Mouse (Mus musculus) erythroblast, embryonic 14.5 days (primary cell): Measurements from ENCODE around the gene Setd1a. TPM values are rescaled to one million over a fixed set of nuclear protein-coding genes. Genes with fewer than 3 reads are reported as not detected.
"Not testable (repeated sequence)": the region's sequence is repeated elsewhere in the genome, so short reads cannot be mapped to it uniquely, and the experiment has no call there.

Source experiments
- H3K27me3 ChIP-seq: 2 replicates; pipeline ENCODE4 v1.6.1; 2012; ENCODE audit warnings: inconsistent platforms; ENCODE audit not compliant: control insufficient read depth
- H3K36me3 ChIP-seq: 2 replicates; pipeline ENCODE4 v1.6.1; 2012; ENCODE audit warnings: mild to moderate bottlenecking, inconsistent platforms; ENCODE audit not compliant: control insufficient read depth
- H3K4me1 ChIP-seq: 2 replicates; pipeline ENCODE4 v1.6.1; 2012; ENCODE audit warnings: inconsistent platforms; ENCODE audit not compliant: control insufficient read depth
- H3K4me3 ChIP-seq: replicated peaks from 2 replicates; pipeline ENCODE3; 2012; ENCODE audit warnings: moderate library complexity, mild to moderate bottlenecking, inconsistent platforms
- H3K9me3 ChIP-seq: 2 replicates; pipeline ENCODE4 v1.6.1; 2012; ENCODE audit warnings: low read length, inconsistent platforms, mixed read lengths; ENCODE audit not compliant: control insufficient read depth
- GATA1 ChIP-seq: IDR thresholded peaks from 2 replicates; pipeline ENCODE4 v1.6.1; 2012; ENCODE audit warnings: low read length, inconsistent platforms, mixed read lengths
- TAL1 ChIP-seq: IDR thresholded peaks from 3 replicates; pipeline ENCODE4 v1.6.1; 2012; ENCODE audit warnings: low read length, inconsistent platforms, mixed read lengths
- polyA plus RNA-seq: library from polyadenylated mRNA; stranded (reverse); fragments of >175 nt; gene quantifications from 2 replicates; pipeline ENCODE4 v1.2.3, GENCODE M21; 2012

Gene Setd1a
- polyA plus RNA-seq, result 4.7 and 6.0 TPM in 2 replicates

DNA sequence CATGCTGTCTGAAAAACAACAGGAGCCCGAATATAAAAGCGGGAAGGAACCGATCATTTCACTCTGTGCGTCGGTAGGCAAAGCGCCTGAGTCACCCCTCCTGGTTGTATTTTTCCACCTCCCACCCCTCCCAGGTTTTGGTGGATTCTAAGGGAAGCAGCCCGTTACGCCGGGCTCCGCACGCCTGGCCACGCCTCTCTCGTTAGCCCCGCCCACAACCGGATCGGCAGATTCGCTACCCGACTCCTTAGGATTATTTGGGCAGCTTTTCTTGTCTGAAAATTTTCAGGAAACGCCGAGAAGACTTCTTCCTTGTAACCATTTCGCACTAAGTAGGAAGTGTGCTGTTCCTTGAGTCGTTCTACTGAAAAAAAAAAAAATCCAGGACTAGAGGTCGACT, at the start of gene Setd1a:
Setd1a (plus strand) TSS at position 245 of the 400 bp plus-strand sequence.
- no peaks in the 10 kb centered on the region for H3K9me3 ChIP-seq
- peaks cover 34% of the 10 kb centered on the region for H3K36me3 ChIP-seq
- H3K4me1 ChIP-seq, result peaks cover 59% of the 10 kb centered on the region
- H3K27me3 ChIP-seq, result no peaks in the 10 kb centered on the region
- TF ChIP-seq TAL1 (no peak), GATA1 (no peak)
- peak within 1 kb of the TSS; percentile 78 for H3K4me3 ChIP-seq

- H3K27me3 ChIP-seq, result no peaks in the 10 kb centered on the region; the same call in 1 of the 2 replicates
- H3K9me3 ChIP-seq, result peaks cover 3% of the 10 kb centered on the region; the same call in 1 of the 2 replicates
- H3K4me3 ChIP-seq, result no peak overlapping the region
- TF ChIP-seq TAL1 (no peak), GATA1 (no peak)
- H3K4me1 ChIP-seq, result no peaks in the 10 kb centered on the region
- no peaks in the 10 kb centered on the region for H3K36me3 ChIP-seq
These were observed 48.6 kb upstream of the Setd1a start for GRCm38 (mm10) chr7:127727898-127728297.

DNA sequence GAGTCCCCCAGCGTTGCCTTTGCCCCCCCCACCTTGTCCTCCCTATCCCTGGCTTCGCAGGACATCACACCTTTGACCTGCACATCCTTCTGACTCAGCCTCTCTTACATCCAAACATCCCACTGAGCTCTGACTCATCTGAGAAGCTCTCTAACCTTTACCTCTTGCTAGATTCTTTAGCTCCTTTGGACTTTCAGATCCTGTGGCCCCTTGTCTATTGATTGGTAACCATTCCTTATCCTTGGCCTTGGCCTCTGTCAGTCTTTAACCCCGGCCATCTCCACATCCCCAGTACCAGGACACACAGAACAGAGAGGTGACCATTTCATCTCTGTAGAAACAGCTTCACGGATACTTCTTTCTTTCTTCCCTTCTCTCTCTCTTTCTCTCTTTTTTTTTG, 46.3 kb upstream of the Setd1a start:
- Histone ChIP-seq H3K27me3 (no peaks in the 10 kb centered on the region), H3K4me3 (no peak overlapping the region), H3K36me3 (no peaks in the 10 kb centered on the region), H3K4me1 (no peaks in the 10 kb centered on the region), H3K9me3 (peaks cover 3% of the 10 kb centered on the region; the same call in 1 of the 2 replicates)
- TF ChIP-seq GATA1 (no peak), TAL1 (no peak)

DNA sequence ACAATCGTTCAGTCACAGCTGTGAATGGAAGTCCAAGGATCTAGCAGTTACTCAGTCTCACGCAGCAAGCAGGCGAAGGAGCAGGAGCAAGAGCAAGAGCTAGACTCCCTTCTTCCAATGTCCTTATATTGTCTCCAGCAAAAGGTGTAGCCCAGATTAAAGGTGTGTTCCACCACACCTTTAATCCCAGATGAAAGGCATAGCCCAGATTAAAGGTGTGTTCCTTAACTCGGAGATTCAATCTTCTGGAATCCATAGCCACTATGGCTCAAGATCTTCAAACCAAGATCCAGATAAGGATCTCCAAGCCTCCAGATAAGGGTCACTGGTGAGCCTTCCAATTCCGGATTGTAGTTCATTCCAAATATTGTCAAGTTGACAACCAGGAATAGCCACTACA, 44.4 kb upstream of the Setd1a start, which contains the start of gene Ctf2:
Ctf2 (minus strand) TSS at position 101 of the 400 bp plus-strand sequence.
- H3K4me1 ChIP-seq, H3K4me3 ChIP-seq, H3K36me3 ChIP-seq, H3K9me3 ChIP-seq, H3K27me3 ChIP-seq: not testable (repeated sequence)

DNA sequence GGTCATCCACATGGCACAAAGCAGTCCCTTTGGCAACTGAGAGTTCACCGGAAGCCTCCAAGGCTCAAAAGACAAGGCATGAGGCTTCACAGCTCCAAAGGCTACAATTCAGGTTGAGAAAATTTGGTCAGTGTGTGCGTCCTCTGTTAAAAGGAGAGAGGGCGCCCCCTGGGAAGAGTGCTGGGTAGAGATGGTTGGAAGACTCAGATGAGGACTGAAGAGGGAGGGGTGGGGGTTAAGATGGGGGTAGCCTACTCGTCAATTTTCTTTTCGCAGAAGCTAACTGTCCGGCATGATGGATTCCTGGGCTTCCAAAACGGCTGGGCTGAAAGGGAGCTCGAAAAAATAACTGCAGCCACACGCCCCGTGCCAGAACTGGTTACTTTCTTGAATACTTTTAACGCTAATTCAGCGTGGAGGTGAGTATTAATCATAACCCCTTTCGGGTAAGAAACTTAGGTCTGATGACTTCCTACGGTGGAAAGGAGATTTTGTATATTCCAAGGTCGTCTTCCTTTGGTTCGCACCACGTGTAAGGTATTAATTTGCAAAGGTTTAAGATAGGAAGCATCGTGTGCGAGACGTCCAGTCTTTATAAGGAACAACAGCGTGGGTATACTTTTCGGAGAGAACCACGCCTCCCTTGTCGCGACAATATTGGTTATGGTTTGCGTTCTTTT, 32.0 kb upstream of the Setd1a start, which contains the start of gene Fbxl19:
Fbxl19 (plus strand) TSS at position 178 of the 680 bp plus-strand sequence.
- H3K9me3 ChIP-seq, result no peaks in the 10 kb centered on the region; the same call in 1 of the 2 replicates
- peaks cover 8% of the 10 kb centered on the region for H3K36me3 ChIP-seq

DNA sequence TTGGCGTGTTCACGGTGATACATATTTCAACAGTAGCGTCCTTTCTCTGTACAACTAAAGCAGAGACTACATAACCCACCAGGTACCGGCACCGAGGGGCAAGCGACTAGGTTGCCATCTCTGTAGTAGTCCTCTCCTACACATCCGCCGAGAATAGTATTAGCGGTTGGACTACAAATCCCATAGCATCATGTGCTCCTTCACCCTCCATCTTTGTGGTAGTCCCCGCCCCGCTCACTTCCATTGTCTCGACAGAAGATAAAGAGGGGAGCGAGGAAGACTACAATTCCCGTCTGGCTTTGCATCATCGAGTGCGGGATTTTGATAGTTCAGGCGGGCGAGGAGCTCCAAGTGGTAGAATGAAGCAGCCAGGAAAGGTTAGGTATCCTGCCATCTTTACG, 31.2 kb upstream of the Setd1a start:
- no peaks in the 10 kb centered on the region for H3K27me3 ChIP-seq
- no peak for TF ChIP-seq TAL1
- TF ChIP-seq GATA1, result 0 out of 2 replicates have a peak, but pooled peaks have one; percentile 7

More for the DNA sequence above, 32.0 kb upstream of the Setd1a start, which contains the start of gene Fbxl19:
- TF ChIP-seq TAL1, result no peak
- no peak for TF ChIP-seq GATA1
- peaks cover 35% of the 10 kb centered on the region for H3K4me1 ChIP-seq
- peak within 1 kb of the TSS; percentile 83 for H3K4me3 ChIP-seq
- H3K27me3 ChIP-seq, result no peaks in the 10 kb centered on the region

GRCm38 (mm10) chr7:127745652-127746493, 30.6 kb upstream of the Setd1a start:
- H3K36me3 ChIP-seq, result peaks cover 21% of the 10 kb centered on the region
- H3K27me3 ChIP-seq, result no peaks in the 10 kb centered on the region
- no peaks in the 10 kb centered on the region; the same call in 1 of the 2 replicates for H3K9me3 ChIP-seq
- peak overlapping the region; percentile 83 for H3K4me3 ChIP-seq
- TF ChIP-seq GATA1 (no peak), TAL1 (no peak)
- peaks cover 35% of the 10 kb centered on the region for H3K4me1 ChIP-seq

More for the DNA sequence above, 31.2 kb upstream of the Setd1a start:
- Histone ChIP-seq H3K4me1 (peaks cover 35% of the 10 kb centered on the region), H3K9me3 (no peaks in the 10 kb centered on the region; the same call in 1 of the 2 replicates), H3K36me3 (peaks cover 16% of the 10 kb centered on the region), H3K4me3 (peak overlapping the region; percentile 83)

DNA sequence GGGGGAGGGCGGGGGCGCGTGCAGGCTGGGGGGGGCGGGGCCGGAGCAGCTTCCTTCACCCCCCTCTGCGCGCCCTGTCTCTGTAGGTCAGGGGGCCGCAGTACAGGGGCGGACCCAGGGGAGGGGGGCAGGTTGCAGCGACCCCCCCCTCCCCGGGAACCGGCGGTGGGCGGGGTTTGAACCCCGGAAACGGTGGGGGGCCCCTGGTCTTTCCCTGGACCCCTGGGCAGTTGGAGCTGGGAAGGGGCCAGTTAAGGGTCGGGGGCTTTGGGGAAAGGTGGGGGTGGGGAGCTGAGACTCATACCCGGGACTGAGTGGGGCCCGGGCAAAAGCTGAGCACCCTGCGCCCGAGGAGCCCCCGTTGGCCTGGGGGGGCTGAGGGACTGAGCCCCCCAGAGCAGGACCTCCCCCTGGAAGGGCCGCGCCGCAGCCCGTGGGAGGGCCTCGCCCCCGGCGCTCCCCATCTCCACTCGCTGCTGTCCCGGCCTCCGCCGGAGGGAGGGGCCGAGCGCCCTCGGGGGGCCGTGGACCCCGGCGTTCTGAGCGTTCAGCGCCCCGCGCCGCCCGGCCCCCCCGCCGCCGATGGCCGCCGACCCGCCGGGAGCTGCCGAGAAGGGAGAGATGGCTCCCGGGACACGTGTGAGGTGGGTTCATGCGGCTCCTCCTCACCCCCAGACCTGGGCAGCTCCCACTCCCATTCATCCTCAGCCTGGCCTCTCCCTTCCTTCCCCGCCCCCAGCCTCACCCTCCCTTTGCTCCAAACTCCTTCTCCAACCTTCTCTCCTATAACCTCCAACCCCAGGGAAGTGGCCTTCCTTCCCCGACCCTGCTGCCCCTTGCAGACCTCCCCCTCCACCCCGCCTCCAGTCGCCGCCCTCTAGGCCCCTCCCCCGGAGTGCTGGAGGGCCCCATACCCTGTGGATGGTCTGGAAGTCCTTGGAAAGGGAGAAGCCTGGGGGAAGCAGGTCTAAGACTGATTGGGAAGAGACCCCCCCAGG, 29.7 kb upstream of the Setd1a start:
- peak overlapping the region; percentile 83 for H3K4me3 ChIP-seq
- TF ChIP-seq TAL1, result no peak
- TF ChIP-seq GATA1, result no peak

More for the DNA sequence above, 29.7 kb upstream of the Setd1a start:
- Histone ChIP-seq H3K36me3 (peaks cover 29% of the 10 kb centered on the region), H3K27me3 (no peaks in the 10 kb centered on the region), H3K4me1 (peaks cover 35% of the 10 kb centered on the region), H3K9me3 (no peaks in the 10 kb centered on the region; the same call in 1 of the 2 replicates)
